Mouse (Mus musculus): ENCODE measurements around the gene Fuca1. TPM values are rescaled to one million over a fixed set of nuclear protein-coding genes. Genes with fewer than 3 reads are reported as not detected.

Fuca1 gene
- polyA plus RNA-seq, 1 experiment from 2014 or later, result 51.6 TPM

DNA sequence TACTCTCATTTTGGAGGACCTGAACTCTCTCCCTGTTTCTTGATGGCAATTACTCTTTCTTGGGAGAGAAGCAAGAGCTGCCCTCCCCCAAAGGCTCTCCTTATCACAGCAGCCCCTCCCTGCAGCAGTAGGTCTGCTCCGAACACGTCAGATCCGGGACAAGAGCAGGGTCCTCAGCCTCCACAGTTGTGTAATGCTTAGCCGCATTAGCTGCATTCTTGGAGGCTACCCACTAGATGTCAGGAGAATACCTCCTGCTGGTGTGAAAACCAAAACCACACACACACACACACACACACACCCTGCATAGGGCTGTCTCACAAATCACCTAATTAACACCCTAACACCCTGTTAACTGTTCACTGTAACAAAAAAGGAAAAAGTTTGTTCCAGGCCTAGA is 27.7 kb upstream of the Fuca1 start:
- Histone ChIP-seq H3K9me3 (no peaks in the 10 kb centered on the region), H3K27ac (no peak overlapping the region), H3K9ac (no peak overlapping the region), H3K27me3 (no peaks in the 10 kb centered on the region), H3K4me2 (replicated peaks) (no peak overlapping the region), H3K4me1 (no peaks in the 10 kb centered on the region), H3K36me3 (no peaks in the 10 kb centered on the region), H3K4me3 (no peak overlapping the region)
- ATAC-seq (ENCODE audit: insufficient number of reproducible peaks, insufficient read depth, low FRiP score, low TSS enrichment), result no peak
- 66% methylated on average over 4 of the region's 4 CpGs for WGBS

DNA sequence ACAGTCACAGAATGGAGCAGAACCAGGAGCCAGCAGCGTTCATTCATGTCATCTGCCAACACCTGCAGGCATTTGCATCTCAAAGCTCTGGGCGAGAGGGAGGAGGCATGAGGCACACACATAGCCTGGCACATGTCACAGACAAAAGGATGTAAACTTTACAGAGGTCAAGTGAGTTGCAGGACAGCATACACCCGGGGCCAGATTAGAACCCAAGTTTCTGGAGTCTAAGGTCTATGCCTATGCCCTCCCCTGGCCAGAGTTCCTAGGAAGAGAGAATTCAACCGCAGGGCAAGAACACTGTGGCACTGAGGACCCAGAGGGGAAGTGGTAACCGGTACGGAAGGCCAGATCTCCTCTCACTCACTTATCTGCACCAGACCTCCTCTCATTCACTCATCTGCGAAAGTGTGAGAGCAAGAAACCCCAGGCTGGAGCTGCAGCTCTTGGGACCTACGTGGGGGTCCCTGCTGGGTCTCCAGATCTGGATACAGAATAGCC is 25.4 kb upstream of the Fuca1 start, which contains the start of gene Cnr2:
Gene Cnr2, plus strand, starts transcription at position 324 of the 501 bp plus-strand sequence.
- H3K27ac ChIP-seq, result no peak within 1 kb of the TSS
- ATAC-seq (ENCODE audit: insufficient number of reproducible peaks, insufficient read depth, low FRiP score, low TSS enrichment), result no peak

DNA sequence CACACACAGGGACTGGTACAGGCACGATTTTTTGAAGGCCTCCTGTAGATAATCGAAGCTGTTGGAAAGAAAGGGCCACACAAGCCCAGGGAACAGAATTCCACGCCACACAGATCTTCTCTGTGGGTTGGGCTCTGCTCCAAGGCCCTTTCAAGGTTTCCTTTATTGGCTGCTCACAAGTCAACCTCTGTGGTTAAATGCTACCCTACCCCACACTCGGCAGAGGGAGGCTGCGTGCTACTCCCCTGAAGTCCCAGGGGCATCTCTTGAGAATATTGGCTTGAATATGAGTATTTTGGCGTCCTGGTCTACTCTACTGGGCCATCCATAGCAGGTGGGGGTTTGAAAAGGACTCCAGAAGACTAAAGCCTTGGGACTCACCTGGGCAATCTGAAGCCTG is 24.4 kb upstream of the Fuca1 start:
- H3K9ac ChIP-seq, result no peak overlapping the region
- no peaks in the 10 kb centered on the region for H3K27me3 ChIP-seq
- no peaks in the 10 kb centered on the region for H3K9me3 ChIP-seq
- no peak overlapping the region for H3K27ac ChIP-seq
- WGBS, result 74% methylated on average over 6 of the region's 6 CpGs
- H3K4me1 ChIP-seq, result no peaks in the 10 kb centered on the region
- H3K4me2 ChIP-seq (replicated peaks), result no peak overlapping the region
- no peaks in the 10 kb centered on the region for H3K36me3 ChIP-seq
- H3K4me3 ChIP-seq, result no peak overlapping the region
- ATAC-seq (ENCODE audit: insufficient number of reproducible peaks, insufficient read depth, low FRiP score, low TSS enrichment), result no peak

More for the DNA sequence above, 25.4 kb upstream of the Fuca1 start, which contains the start of gene Cnr2:
- no peaks in the 10 kb centered on the region for H3K36me3 ChIP-seq
- no peaks in the 10 kb centered on the region for H3K27me3 ChIP-seq
- no peak within 1 kb of the TSS for H3K9ac ChIP-seq
- H3K9me3 ChIP-seq, result no peaks in the 10 kb centered on the region
- H3K4me3 ChIP-seq, result no peak within 1 kb of the TSS
- H3K4me1 ChIP-seq, result no peaks in the 10 kb centered on the region
- WGBS, result 66% methylated on average over 8 of the region's 8 CpGs
- no peak within 1 kb of the TSS for H3K4me2 ChIP-seq (replicated peaks)

DNA sequence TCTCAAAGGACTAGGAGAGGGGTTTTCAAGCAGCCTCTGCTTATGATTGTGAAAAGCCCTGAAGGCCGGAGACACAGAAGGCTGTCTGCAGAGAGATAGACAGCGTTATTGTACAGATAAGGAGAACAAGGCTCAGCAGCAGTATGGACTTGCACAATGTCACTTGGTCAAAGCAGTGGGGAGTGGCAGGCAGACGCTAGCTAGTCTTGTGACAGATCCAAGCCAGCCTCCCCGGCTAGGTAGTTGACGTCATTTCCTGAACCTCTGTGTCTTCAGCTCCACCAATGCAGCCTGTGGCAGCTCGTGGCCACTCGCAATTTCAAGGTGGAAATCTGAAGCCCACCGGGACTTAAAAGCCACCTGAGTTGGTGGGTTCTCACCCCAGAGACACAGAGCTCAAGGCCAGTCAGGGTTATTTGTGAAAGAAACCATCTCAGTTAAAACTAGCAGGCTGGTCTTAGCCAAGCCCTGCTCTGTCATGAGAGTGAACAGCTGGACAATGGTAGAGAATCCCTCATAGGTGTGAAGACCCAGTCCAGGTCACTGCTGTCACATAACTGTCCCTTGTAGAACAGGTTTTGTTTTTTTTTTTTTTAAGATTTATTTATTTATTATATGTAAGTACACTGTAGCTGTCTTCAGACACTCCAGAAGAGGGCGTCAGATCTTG is 22.0 kb upstream of the Fuca1 start:
- H3K4me1 ChIP-seq, result no peaks in the 10 kb centered on the region
- no peak overlapping the region for H3K27ac ChIP-seq
- no peak overlapping the region for H3K4me2 ChIP-seq (replicated peaks)
- WGBS, result 69% methylated on average over 9 of the region's 9 CpGs
- no peak overlapping the region for H3K9ac ChIP-seq
- no peaks in the 10 kb centered on the region for H3K27me3 ChIP-seq
- no peaks in the 10 kb centered on the region for H3K36me3 ChIP-seq
- no peaks in the 10 kb centered on the region for H3K9me3 ChIP-seq
- ATAC-seq (ENCODE audit: insufficient number of reproducible peaks, insufficient read depth, low FRiP score, low TSS enrichment), result no peak
- H3K4me3 ChIP-seq, result no peak overlapping the region

DNA sequence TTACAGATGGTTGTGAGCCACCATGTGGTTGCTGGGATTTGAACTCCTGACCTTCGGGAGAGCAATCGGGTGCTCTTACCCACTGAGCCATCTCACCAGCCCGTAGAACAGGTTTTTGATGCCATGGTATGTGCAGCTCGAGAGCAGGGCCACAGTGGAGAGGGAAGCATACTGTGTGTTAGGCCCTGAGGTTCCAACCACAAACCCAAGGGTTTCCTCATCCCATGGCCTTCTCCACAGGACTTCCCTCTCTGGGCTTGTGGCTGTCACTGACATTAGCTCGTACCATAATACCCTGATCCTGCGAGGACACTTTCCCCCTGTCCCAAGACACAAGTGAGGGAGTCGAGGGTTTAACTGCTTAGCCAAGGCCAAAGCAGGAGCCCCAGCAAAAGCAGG is 21.5 kb upstream of the Fuca1 start:
- H3K9ac ChIP-seq, result no peak overlapping the region
- H3K36me3 ChIP-seq, result no peaks in the 10 kb centered on the region
- WGBS, result 81% methylated on average over 7 of the region's 7 CpGs
- H3K4me2 ChIP-seq (replicated peaks), result no peak overlapping the region
- H3K4me1 ChIP-seq, result no peaks in the 10 kb centered on the region
- H3K4me3 ChIP-seq, result no peak overlapping the region
- H3K27me3 ChIP-seq, result no peaks in the 10 kb centered on the region
- no peak for ATAC-seq (ENCODE audit: insufficient number of reproducible peaks, insufficient read depth, low FRiP score, low TSS enrichment)
- H3K9me3 ChIP-seq, result no peaks in the 10 kb centered on the region
- H3K27ac ChIP-seq, result no peak overlapping the region

DNA sequence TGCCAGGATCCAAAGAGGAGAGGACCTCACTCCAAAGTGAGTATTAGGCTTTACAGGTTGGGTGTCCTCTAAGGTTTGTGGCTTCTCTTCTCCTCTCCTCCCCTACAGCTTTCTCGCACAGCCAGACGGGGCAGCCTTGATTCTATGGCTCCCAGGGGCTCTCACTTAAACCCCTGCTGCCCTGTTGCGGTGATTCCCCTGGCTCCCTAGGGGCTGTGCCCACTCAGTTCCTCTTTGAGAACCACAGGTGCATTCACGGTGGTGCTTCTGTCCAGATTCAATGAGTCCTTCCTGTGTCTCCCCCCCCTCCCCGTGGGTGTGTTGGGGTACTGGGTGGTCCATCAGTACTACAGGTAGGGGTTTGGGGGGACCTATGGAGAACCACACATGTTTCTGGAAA is 20.5 kb upstream of the Fuca1 start:
- no peak overlapping the region for H3K27ac ChIP-seq
- no peaks in the 10 kb centered on the region for H3K9me3 ChIP-seq
- no peaks in the 10 kb centered on the region for H3K36me3 ChIP-seq
- ATAC-seq (ENCODE audit: insufficient number of reproducible peaks, insufficient read depth, low FRiP score, low TSS enrichment), result no peak
- H3K4me1 ChIP-seq, result no peaks in the 10 kb centered on the region
- H3K4me3 ChIP-seq, result no peak overlapping the region
- H3K9ac ChIP-seq, result no peak overlapping the region
- WGBS, result 76% methylated on average over 5 of the region's 5 CpGs
- no peak overlapping the region for H3K4me2 ChIP-seq (replicated peaks)
- H3K27me3 ChIP-seq, result no peaks in the 10 kb centered on the region

DNA sequence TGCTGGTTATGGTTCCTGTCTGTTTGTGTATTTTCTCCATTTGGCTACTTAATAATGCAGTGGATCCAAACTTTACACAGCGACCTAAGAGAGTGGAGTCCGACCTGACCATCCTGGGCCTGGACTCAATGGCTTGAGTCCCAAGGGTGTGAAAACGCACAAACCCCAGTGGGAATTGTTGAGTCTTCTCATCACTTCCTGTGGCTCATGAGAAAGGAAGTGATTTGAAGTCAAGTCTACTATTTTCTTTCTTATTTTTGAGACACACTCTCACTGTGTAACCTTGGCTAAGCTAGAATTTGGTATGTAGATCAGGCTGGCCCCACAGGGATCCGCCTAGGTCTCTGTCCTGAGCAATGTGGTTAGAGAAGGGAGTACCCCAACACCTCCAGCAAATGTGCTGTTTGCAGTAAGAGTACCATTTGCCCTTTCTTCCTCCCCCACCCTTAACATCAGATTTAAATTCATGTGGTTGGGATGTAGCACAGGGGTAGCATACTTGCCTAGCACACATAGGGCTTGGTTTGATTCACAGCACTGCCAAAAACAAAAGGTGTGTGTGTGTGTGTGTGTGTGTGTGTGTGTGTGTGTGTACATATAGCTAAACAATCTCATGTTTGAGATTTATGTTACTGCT is 17.8 kb upstream of the Fuca1 start:
- no peak for ATAC-seq (ENCODE audit: insufficient number of reproducible peaks, insufficient read depth, low FRiP score, low TSS enrichment)
- Histone ChIP-seq H3K4me3 (no peak overlapping the region), H3K27ac (no peak overlapping the region), H3K9ac (no peak overlapping the region), H3K4me2 (replicated peaks) (no peak overlapping the region), H3K9me3 (no peaks in the 10 kb centered on the region), H3K27me3 (no peaks in the 10 kb centered on the region), H3K4me1 (no peaks in the 10 kb centered on the region), H3K36me3 (no peaks in the 10 kb centered on the region)
- 85% methylated on average over 4 of the region's 4 CpGs for WGBS

DNA sequence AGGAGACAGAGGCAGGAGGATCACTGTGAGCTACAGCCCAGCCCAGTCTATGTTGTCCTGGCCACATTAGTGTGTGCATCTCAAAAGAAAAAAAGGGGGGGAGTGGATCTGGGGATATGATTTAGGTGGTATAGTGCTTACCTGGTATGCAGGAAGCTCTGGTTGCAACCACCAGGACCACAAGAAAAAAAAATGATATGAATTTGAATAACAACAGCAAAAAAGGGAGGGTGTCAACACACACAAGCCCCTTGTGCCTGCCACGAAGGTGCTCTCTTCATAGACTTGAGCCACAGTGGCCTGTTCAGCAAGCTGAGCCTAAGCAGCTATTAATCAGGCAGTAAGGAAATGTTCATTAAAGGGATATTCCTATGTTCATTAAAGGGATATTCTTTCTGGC is 15.7 kb upstream of the Fuca1 start:
- 63% methylated on average over 1 of the region's 1 CpGs for WGBS
- no peaks in the 10 kb centered on the region for H3K36me3 ChIP-seq
- no peaks in the 10 kb centered on the region for H3K4me1 ChIP-seq
- no peak overlapping the region for H3K9ac ChIP-seq
- H3K4me3 ChIP-seq, result no peak overlapping the region
- no peak for ATAC-seq (ENCODE audit: insufficient number of reproducible peaks, insufficient read depth, low FRiP score, low TSS enrichment)
- no peaks in the 10 kb centered on the region for H3K27me3 ChIP-seq
- no peak overlapping the region for H3K27ac ChIP-seq
- no peak overlapping the region for H3K4me2 ChIP-seq (replicated peaks)
- no peaks in the 10 kb centered on the region for H3K9me3 ChIP-seq

DNA sequence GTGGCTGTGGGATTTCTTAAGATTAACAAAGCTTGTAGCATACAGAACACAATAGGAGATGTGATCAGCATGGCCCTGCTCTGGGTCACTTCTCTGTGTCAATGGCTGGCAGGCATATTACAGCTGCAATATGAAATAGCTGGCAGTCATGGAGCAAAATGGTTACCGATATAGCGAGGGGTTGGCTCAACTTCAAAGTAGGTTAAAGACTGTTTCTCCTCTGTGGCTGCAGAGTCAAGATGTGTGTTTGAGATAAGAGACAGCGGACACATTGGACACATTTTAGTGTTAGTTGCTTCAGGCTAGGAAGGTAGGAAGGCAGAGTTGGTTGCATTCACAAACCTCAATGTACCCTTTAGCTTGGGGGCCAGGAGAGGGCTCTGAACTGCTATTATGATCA is 13.9 kb upstream of the Fuca1 start:
- Histone ChIP-seq H3K4me3 (no peak overlapping the region), H3K27ac (no peak overlapping the region), H3K27me3 (no peaks in the 10 kb centered on the region), H3K9ac (no peak overlapping the region), H3K4me2 (replicated peaks) (no peak overlapping the region), H3K9me3 (no peaks in the 10 kb centered on the region), H3K36me3 (no peaks in the 10 kb centered on the region), H3K4me1 (no peaks in the 10 kb centered on the region)
- ATAC-seq (ENCODE audit: insufficient number of reproducible peaks, insufficient read depth, low FRiP score, low TSS enrichment), result no peak
- WGBS, result 74% methylated on average over 3 of the region's 3 CpGs

DNA sequence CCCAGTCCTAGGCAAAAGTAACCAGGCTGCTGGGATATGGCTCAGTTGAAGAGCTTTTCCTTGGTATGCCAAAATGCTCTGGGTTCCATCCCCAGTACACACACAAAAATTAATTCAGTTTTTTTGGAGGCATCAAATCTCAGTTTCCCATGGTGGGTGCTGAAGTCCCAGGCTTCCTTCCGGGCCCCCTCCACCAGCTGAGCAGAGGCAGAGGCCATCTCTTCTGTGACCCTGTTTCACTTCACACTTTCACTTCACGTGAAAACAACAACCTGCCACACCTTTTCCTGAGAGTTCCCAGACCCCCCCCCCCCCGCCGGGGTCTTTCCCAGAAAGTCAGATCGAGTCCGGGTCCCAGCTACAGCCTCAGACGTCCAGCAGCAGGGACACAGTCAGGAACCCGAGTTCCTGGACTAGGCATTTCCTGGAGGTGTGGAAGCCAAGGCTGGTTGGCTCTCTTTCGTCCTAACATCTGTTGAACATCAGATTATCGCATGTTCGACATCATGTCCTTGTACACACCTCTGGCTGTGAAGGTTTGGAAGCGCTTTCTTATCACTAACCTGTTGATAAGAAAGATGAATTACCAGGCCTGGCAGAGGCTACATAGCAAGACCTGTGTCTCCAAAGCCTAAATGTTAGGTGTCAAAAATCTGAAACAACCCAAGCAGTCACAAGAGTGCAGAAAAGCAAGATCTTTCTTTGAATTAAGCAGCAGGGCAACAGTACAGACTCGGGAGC is 11.0 kb upstream of the Fuca1 start:
- ATAC-seq (ENCODE audit: insufficient number of reproducible peaks, insufficient read depth, low FRiP score, low TSS enrichment), result no peak
- WGBS, result 60% methylated on average over 13 of the region's 13 CpGs

DNA sequence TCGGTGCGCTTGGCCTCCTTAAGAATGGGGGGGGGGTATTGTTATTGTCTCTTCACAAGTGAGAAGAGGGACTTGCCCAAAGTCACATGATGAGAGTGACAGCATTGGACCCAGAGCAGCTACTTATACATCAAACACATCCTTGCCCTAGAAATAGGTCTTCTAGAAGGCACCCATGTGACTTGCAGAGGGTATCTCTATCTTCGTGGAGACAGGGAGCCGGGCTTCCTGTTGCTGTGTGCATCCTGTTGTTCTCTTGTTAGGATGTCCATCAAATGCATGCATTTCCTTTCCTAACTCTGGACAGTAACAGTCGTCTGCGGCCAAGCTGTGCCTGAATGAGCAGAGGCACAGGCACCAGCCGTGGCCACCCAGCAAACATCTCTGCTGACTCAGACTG is 9.0 kb upstream of the Fuca1 start:
- no peaks in the 10 kb centered on the region for H3K36me3 ChIP-seq
- H3K27ac ChIP-seq, result no peak overlapping the region
- no peak for ATAC-seq (ENCODE audit: insufficient number of reproducible peaks, insufficient read depth, low FRiP score, low TSS enrichment)
- H3K9me3 ChIP-seq, result no peaks in the 10 kb centered on the region
- no peak overlapping the region for H3K4me2 ChIP-seq (replicated peaks)
- 70% methylated on average over 7 of the region's 7 CpGs for WGBS
- no peak overlapping the region for H3K4me3 ChIP-seq
- no peaks in the 10 kb centered on the region; the same call in 1 of the 2 replicates for H3K4me1 ChIP-seq
- H3K9ac ChIP-seq, result no peak overlapping the region
- no peaks in the 10 kb centered on the region for H3K27me3 ChIP-seq

More for the DNA sequence above, 11.0 kb upstream of the Fuca1 start:
- Histone ChIP-seq H3K27me3 (no peaks in the 10 kb centered on the region), H3K36me3 (no peaks in the 10 kb centered on the region), H3K9ac (no peak overlapping the region), H3K4me3 (no peak overlapping the region), H3K4me2 (replicated peaks) (no peak overlapping the region), H3K27ac (no peak overlapping the region), H3K9me3 (no peaks in the 10 kb centered on the region), H3K4me1 (no peaks in the 10 kb centered on the region; the same call in 1 of the 2 replicates)

DNA sequence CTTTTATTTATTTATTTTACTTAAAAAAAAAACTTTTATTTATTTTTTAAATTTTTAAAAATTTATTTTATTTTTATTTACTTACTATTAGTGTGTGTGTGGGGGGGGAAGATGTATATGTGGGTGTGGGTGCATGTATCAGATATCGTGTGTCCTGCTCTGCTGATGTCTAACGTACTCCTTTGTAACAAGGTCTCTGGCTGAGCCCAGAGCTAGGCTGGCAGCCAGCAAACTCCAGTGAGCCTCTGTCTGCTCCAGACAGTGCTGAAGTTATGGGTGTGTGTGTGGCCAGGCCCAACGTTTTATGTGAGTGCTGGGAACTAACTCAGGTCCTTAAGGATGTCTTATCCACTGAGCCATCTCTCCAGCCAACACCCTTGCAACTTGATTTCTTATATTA is 8.4 kb upstream of the Fuca1 start:
- Histone ChIP-seq H3K36me3 (no peaks in the 10 kb centered on the region), H3K4me1 (no peaks in the 10 kb centered on the region; the same call in 1 of the 2 replicates), H3K27me3 (no peaks in the 10 kb centered on the region), H3K4me2 (replicated peaks) (no peak overlapping the region), H3K9ac (no peak overlapping the region), H3K4me3 (no peak overlapping the region), H3K9me3 (no peaks in the 10 kb centered on the region), H3K27ac (no peak overlapping the region)
- WGBS, result 52% methylated on average over 3 of the region's 3 CpGs
- ATAC-seq (ENCODE audit: insufficient number of reproducible peaks, insufficient read depth, low FRiP score, low TSS enrichment), result no peak

Data from embryonic facial prominence, embryonic 12.5 days (tissue).